ENCODE assay signal across 10 mouse cellular contexts in genomic region chr13:20900972-20901457, GRCm38 (mm10).
A peak's percentile ranks its signal among the peaks of the same experiment; 100 is the strongest.
DNase-seq lines count a peak whose midpoint lies in the region; ATAC-seq lines count a peak whose summit lies in the region.
"Had no signal": no experiment of that assay in that cellular context is flagged by ENCODE, and none has a peak within 500 bp of the region (broad histone marks: within the 10 kb centered on the region; RNA-seq: fewer than 3 reads in every experiment).

No protein-coding gene starts in this region.

- no peak overlapping the region for H3K9ac ChIP-seq in heart, embryonic 12.5 days
- H3K9ac ChIP-seq in hindbrain, embryonic 11.5 days (ENCODE audit: low read depth, low read length): no peak overlapping the region

- peak overlapping the region; percentile 35; the same call in 1 of the 2 replicates for H3K4me2 ChIP-seq in heart, embryonic 12.5 days
- H3K4me2 ChIP-seq in hindbrain, embryonic 11.5 days (replicated peaks; ENCODE audit: low read depth, low read length): no peak overlapping the region

- peaks cover 41% of the 10 kb centered on the region for H3K4me1 ChIP-seq in heart, embryonic 12.5 days (replicated peaks)
- no peaks in the 10 kb centered on the region for H3K4me1 ChIP-seq in hindbrain, embryonic 11.5 days (replicated peaks; ENCODE audit: control insufficient read depth, insufficient read depth, low read length)

- peak overlapping the region; percentile 69 for H3K27ac ChIP-seq in heart, embryonic 12.5 days (ENCODE audit: poor library complexity, severe bottlenecking)
- H3K27ac ChIP-seq in hindbrain, embryonic 11.5 days (ENCODE audit: low read depth, low read length): no peak overlapping the region

- DNase-seq in heart, postnatal 25 days (ENCODE audit: low spot score): no peak
- DNase-seq in cerebellum, adult 8-10 months: peak; percentile 14
- peak; percentile 18 for DNase-seq in hindbrain, embryonic 11.5 days (ENCODE audit: low spot score)
- peak; percentile 8 to 36 for DNase-seq in lung, postnatal 4 days
- no peak for DNase-seq in right cerebral cortex, postnatal 25 days
- DNase-seq: adrenal gland, adult 8-10 months had no signal

- no peaks in the 10 kb centered on the region for H3K27me3 ChIP-seq in heart, embryonic 12.5 days (replicated peaks)
- no peaks in the 10 kb centered on the region for H3K27me3 ChIP-seq in hindbrain, embryonic 11.5 days (ENCODE audit: control insufficient read depth, insufficient read depth, low read length)

- no peak overlapping the region for H3K4me3 ChIP-seq in heart, embryonic 12.5 days
- H3K4me3 ChIP-seq in hindbrain, embryonic 11.5 days (ENCODE audit: low read depth, low read length): no peak overlapping the region
- H3K4me3 ChIP-seq: erythroblast, embryonic 14.5 days had no signal

- no peaks in the 10 kb centered on the region for H3K36me3 ChIP-seq in heart, embryonic 12.5 days
- H3K36me3 ChIP-seq in hindbrain, embryonic 11.5 days (ENCODE audit: control insufficient read depth, insufficient read depth, low read length): no peaks in the 10 kb centered on the region

- H3K9me3 ChIP-seq in heart, embryonic 12.5 days (replicated peaks): no peaks in the 10 kb centered on the region
- H3K9me3 ChIP-seq in hindbrain, embryonic 11.5 days (ENCODE audit: control insufficient read depth, low read length): no peaks in the 10 kb centered on the region

- peak; percentile 30; the same call in 1 of the 2 replicates for ATAC-seq in heart, embryonic 12.5 days (ENCODE audit: insufficient number of reproducible peaks, low FRiP score)
- ATAC-seq in hindbrain, embryonic 11.5 days (ENCODE audit: low FRiP score): peak; percentile 85
- no peak for ATAC-seq in megakaryocyte-erythroid progenitor cell, adult 5-6 weeks (replicated peaks; ENCODE audit: low FRiP score, low TSS enrichment, poor library complexity, severe bottlenecking)
- ATAC-seq in inflammation-experienced regulatory T-cells, adult 6 months: no peak

- intact Hi-C loops in heart, postnatal 25 days (cut with DNase I): no loop called here

- 1% methylated on average over 2 of the region's 2 CpGs for WGBS in heart, embryonic 12.5 days
- 16% methylated on average over 2 of the region's 2 CpGs for WGBS in hindbrain, embryonic 11.5 days

Comparison
In these comparisons a context has a peak if more than half of its experiments do, and no peak if none do; other contexts are left out.
1. ATAC-seq: peak in heart, embryonic 12.5 days (single experiment) and hindbrain, embryonic 11.5 days (single experiment); none in megakaryocyte-erythroid progenitor cell, adult 5-6 weeks (single experiment) and inflammation-experienced regulatory T-cells, adult 6 months (single experiment).
2. DNase-seq: peak in cerebellum, adult 8-10 months (single experiment), hindbrain, embryonic 11.5 days (single experiment) and lung, postnatal 4 days (2 of 2); none in heart, postnatal 25 days (single experiment) and right cerebral cortex, postnatal 25 days (single experiment).